Mouse (Mus musculus) kidney, postnatal 36 days (tissue): ENCODE results near the gene Ovol2.
A peak's percentile ranks its signal among the peaks of the same experiment; 100 is the strongest.

Experiments
- DNase-seq, 2 experiments: peaks; one replicate each; pipeline ENCODE4 v3.0.0; 2021 to 2022; ENCODE audit warnings: mixed read lengths in 2 of 2

Ovol2 gene

GRCm38 (mm10) chr2:144265916-144266683, 65.8 kb downstream of the Ovol2 start:
- DNase-seq: peak; percentile 14 to 28

- DNase-seq: no peak
Observed at GRCm38 (mm10) chr2:144265120-144265488, 66.8 kb downstream of the Ovol2 start.

GRCm38 (mm10) chr2:144264398-144265119, 67.4 kb downstream of the Ovol2 start:
- peak; percentile 39 to 72 for DNase-seq

- no peak for DNase-seq
Observed at GRCm38 (mm10) chr2:144262837-144263236, 69.1 kb downstream of the Ovol2 start.
